Mouse (Mus musculus) forebrain, embryonic 10.5 days (tissue): ENCODE data around the gene Tex19.2. TPM values are rescaled to one million over a fixed set of nuclear protein-coding genes. Genes with fewer than 3 reads are reported as not detected.
"Not testable (repeated sequence)": the region's sequence is repeated elsewhere in the genome, so short reads cannot be mapped to it uniquely, and the experiment has no call there.

Source experiments
- DNase-seq: peaks from one replicate; pipeline ENCODE4 v3.0.0-alpha.2; 2017; ENCODE audit warnings: low spot score; ENCODE audit errors: extremely low spot score
- H3K27ac ChIP-seq: fragments of 300-500 bp; sonication (generic); 2 replicates; pipeline ENCODE4 v1.5.1; 2016; ENCODE audit warnings: mild to moderate bottlenecking
- H3K27me3 ChIP-seq: fragments of 300-500 bp; sonication (generic); 2 replicates; pipeline ENCODE4 v1.6.1; 2016; ENCODE audit warnings: mild to moderate bottlenecking; ENCODE audit not compliant: poor library complexity, severe bottlenecking
- H3K36me3 ChIP-seq: fragments of 300-500 bp; sonication (generic); replicated peaks from 2 replicates; pipeline ENCODE4 v1.6.1; 2016; ENCODE audit warnings: mild to moderate bottlenecking, moderate library complexity
- H3K4me1 ChIP-seq: fragments of 300-500 bp; sonication (generic); 2 replicates; pipeline ENCODE4 v1.6.1; 2016
- H3K4me3 ChIP-seq: fragments of 300-500 bp; sonication (generic); 2 replicates; pipeline ENCODE4 v1.5.1; 2016; ENCODE audit warnings: mild to moderate bottlenecking, moderate library complexity
- H3K9me3 ChIP-seq: fragments of 300-500 bp; sonication (generic); 2 replicates; pipeline ENCODE4 v1.6.1; 2016; ENCODE audit warnings: mild to moderate bottlenecking, moderate library complexity
- WGBS: fragments of 180-500 bp; shearing (Covaris S2); methylation state at CpG from one replicate; pipeline ENCODE4 v1.1.7; 2016; 5-methylcytosine and 5-hydroxymethylcytosine counted together
- polyA plus RNA-seq: library from polyadenylated mRNA; unstranded; fragments of >200 nt; fragmentation: Nextera tagmentation; extraction: Ambion mirVana; gene quantifications from 2 replicates; pipeline ENCODE4 v1.2.1, GENCODE M21; 2016

Gene Tex19.2
- polyA plus RNA-seq, 1 experiment from 2014 or later = 0.06 TPM

DNA sequence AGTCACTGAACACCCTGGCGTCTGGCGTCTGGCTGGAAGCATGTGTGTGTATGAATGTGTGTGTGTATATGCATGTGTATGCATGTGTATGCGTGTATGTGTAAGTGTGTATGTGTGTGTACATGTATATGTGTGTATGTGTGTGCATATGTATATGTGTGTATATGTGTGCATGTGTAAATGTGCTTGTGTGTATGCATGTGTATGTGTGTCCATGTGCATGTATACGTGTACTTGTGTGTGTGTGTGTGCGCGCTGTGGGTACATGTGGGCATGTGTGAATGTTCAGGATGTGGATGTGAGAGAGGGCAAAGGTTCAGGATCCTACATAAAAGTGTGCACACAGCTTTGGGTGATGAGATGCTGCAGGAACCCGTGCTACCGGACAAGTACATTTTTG, 38.1 kb downstream of the Tex19.2 start:
- no peaks in the 10 kb centered on the region for H3K27me3 ChIP-seq
- DNase-seq = no peak
- H3K27ac ChIP-seq = no peak overlapping the region
- no peaks in the 10 kb centered on the region for H3K4me1 ChIP-seq
- H3K9me3 ChIP-seq = no peaks in the 10 kb centered on the region
- 95% methylated on average over 8 of the region's 8 CpGs for WGBS
- H3K36me3 ChIP-seq = no peaks in the 10 kb centered on the region
- no peak overlapping the region for H3K4me3 ChIP-seq

DNA sequence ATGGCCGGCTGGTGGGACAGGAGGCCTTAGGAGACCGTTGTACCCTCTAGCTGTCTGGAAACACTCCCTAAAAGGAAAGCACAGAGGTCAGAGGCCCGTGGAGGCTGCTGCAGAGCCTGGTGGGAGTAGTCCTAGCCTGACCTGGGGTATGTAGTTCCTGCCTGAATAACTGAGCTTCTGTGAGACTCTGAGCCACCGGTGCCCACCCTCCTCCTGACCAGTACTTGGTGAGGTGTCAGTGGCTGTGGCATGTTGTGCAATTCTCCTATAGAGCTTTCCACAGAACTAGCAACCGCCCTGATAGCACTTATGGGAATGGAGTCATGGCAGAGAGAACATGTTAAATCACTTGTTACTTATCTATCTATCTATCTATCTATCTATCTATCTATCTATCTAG, 42.8 kb downstream of the Tex19.2 start:
- Histone ChIP-seq H3K9me3 (no peaks in the 10 kb centered on the region), H3K4me3 (no peak overlapping the region), H3K4me1 (no peaks in the 10 kb centered on the region), H3K36me3 (no peaks in the 10 kb centered on the region), H3K27me3 (no peaks in the 10 kb centered on the region), H3K27ac (no peak overlapping the region)
- DNase-seq = no peak
- WGBS = 84% methylated on average over 5 of the region's 5 CpGs

DNA sequence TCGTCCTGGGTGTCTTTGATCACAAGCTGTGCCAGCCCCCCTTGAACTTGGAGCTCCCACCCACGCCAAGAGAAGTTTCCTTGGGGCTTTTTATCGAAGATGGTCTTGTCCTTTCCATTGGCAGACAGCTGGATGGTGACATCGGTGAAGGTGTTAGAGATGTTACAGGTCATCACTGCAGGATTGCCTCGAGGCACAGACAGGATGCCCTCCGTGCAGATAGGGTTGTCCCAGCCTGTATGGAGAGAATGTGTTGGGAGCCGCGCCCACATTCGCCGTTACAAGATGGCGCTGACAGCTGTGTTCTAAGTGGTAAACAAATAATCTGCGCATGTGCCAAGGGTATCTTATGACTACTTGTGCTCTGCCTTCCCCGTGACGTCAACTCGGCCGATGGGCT, 48.8 kb downstream of the Tex19.2 start:
- not testable (repeated sequence) for H3K4me3 ChIP-seq, H3K9me3 ChIP-seq, H3K27me3 ChIP-seq, H3K36me3 ChIP-seq, DNase-seq, H3K4me1 ChIP-seq, H3K27ac ChIP-seq
- WGBS = 91% methylated on average over 12 of the region's 16 CpGs

DNA sequence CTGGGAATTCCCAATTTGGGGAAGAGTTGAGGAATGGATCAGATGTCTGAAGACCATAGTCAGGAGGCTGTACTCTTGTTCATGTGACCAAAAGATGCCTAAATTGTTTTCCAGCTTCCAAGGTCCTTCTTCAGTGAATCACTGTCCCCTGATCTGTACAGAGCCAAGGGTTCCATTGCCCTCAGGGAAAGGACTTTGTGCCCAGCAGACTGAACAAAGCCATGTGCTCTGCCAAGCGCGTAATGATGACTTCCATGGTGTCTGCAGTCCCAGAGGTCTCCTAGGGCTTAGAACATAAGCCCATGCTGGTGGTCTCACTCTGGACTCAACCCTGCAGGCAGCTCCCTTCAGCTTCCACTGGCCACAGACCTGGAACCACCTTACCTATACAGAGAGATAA, 50.6 kb downstream of the Tex19.2 start:
- Histone ChIP-seq H3K27ac (no peak overlapping the region), H3K4me1 (no peaks in the 10 kb centered on the region), H3K9me3 (no peaks in the 10 kb centered on the region), H3K27me3 (no peaks in the 10 kb centered on the region), H3K36me3 (no peaks in the 10 kb centered on the region), H3K4me3 (no peak overlapping the region)
- WGBS = 92% methylated on average over 2 of the region's 2 CpGs
- no peak for DNase-seq

Other genes with a start within 250 kb of the Tex19.2 start
- 7.9 and 8.6 TPM in 2 replicates for gene Ccdc57, start 185.8 kb downstream of the Tex19.2 start, polyA plus RNA-seq
- gene Slc16a3, start 170.2 kb downstream of the Tex19.2 start, polyA plus RNA-seq = 147 and 194 TPM in 2 replicates
- gene Csnk1d, start 127.3 kb downstream of the Tex19.2 start, polyA plus RNA-seq = 120 and 123 TPM in 2 replicates
- not detected in 2 replicates for gene Cd7, start 79.3 kb downstream of the Tex19.2 start, polyA plus RNA-seq
- not detected in 2 replicates for gene Sectm1b, start 55.1 kb downstream of the Tex19.2 start, polyA plus RNA-seq
- not detected in 2 replicates for gene Sectm1a, start 37.5 kb downstream of the Tex19.2 start, polyA plus RNA-seq
- not detected in 2 replicates for gene Tex19.1, start 27.5 kb upstream of the Tex19.2 start, polyA plus RNA-seq
- gene Uts2r, start 41.6 kb upstream of the Tex19.2 start, polyA plus RNA-seq = 0.09 TPM in 1 of 2 replicates, not detected in the other
- 5.3 and 6.6 TPM in 2 replicates for gene Hexdc, start 85.8 kb upstream of the Tex19.2 start, polyA plus RNA-seq
- 23.0 and 25.1 TPM in 2 replicates for gene Ogfod3, start 86.0 kb upstream of the Tex19.2 start, polyA plus RNA-seq
- gene Cybc1, start 110.6 kb upstream of the Tex19.2 start, polyA plus RNA-seq = 28.2 and 29.9 TPM in 2 replicates
- 48.0 and 50.6 TPM in 2 replicates for gene Narf, start 118.6 kb upstream of the Tex19.2 start, polyA plus RNA-seq
- gene Foxk2, start 141.3 kb upstream of the Tex19.2 start, polyA plus RNA-seq = 10.4 and 11.9 TPM in 2 replicates
- gene Wdr45b, start 235.8 kb upstream of the Tex19.2 start, polyA plus RNA-seq = 98.6 and 102 TPM in 2 replicates